Mouse (Mus musculus) ES-Bruce4 (cell line): ENCODE results near the gene Nfe2. TPM values are rescaled to one million over a fixed set of nuclear protein-coding genes. Genes with fewer than 3 reads are reported as not detected.
A peak's percentile ranks its signal among the peaks of the same experiment; 100 is the strongest.
"Not testable (repeated sequence)": the region's sequence is repeated elsewhere in the genome, so short reads cannot be mapped to it uniquely, and the experiment has no call there.

ENCODE experiments used
- H3K27ac ChIP-seq: 2 replicates; pipeline ENCODE4 v1.5.1; 2012; ENCODE audit warnings: low read length, inconsistent platforms; ENCODE audit not compliant: insufficient read depth
- H3K27me3 ChIP-seq: 2 replicates; pipeline ENCODE4 v1.6.1; 2012; ENCODE audit warnings: mild to moderate bottlenecking, low read length, inconsistent platforms; ENCODE audit not compliant: control insufficient read depth, poor library complexity, insufficient read depth, severe bottlenecking
- H3K36me3 ChIP-seq: 2 replicates; pipeline ENCODE4 v1.6.1; 2012; ENCODE audit warnings: inconsistent platforms, mild to moderate bottlenecking, low read length, moderate library complexity; ENCODE audit not compliant: control insufficient read depth, poor library complexity, insufficient read depth, severe bottlenecking
- H3K4me1 ChIP-seq: one replicate; pipeline ENCODE4 v1.8.1; 2011; ENCODE audit warnings: low read length; ENCODE audit not compliant: control insufficient read depth, insufficient read depth
- H3K4me3 ChIP-seq: 2 replicates; pipeline ENCODE4 v1.5.1; 2011; ENCODE audit warnings: low read depth, mild to moderate bottlenecking, low read length
- H3K9ac ChIP-seq: 2 replicates; pipeline ENCODE4 v1.6.1; 2012; ENCODE audit warnings: low read depth, mild to moderate bottlenecking, inconsistent platforms; ENCODE audit not compliant: poor library complexity, severe bottlenecking
- H3K9me3 ChIP-seq: replicated peaks from 2 replicates; pipeline ENCODE4 v1.6.1; 2012; ENCODE audit warnings: mild to moderate bottlenecking, low read length, inconsistent platforms; ENCODE audit not compliant: control insufficient read depth, poor library complexity, insufficient read depth, severe bottlenecking
- CTCF ChIP-seq: IDR thresholded peaks from one replicate; pipeline ENCODE4 v1.8.1; 2011; ENCODE audit warnings: low read depth, low read length
- EP300 ChIP-seq: IDR thresholded peaks from 2 replicates; pipeline ENCODE4 v1.6.1; 2011; ENCODE audit warnings: low read depth, low read length; ENCODE audit not compliant: insufficient read depth
- POLR2A ChIP-seq: IDR thresholded peaks from one replicate; pipeline ENCODE4 v1.8.1; 2011; ENCODE audit warnings: low read length; ENCODE audit not compliant: insufficient read depth
- polyA plus RNA-seq: library from polyadenylated mRNA; stranded (reverse); fragments of >200 nt; gene quantifications from 2 replicates; pipeline ENCODE4 v1.2.4, GENCODE M21; 2011; ENCODE audit warnings: low read depth; ENCODE audit not compliant: missing spikeins, insufficient read depth, insufficient read length

Gene Nfe2
- polyA plus RNA-seq, 1 experiment, result not detected

DNA sequence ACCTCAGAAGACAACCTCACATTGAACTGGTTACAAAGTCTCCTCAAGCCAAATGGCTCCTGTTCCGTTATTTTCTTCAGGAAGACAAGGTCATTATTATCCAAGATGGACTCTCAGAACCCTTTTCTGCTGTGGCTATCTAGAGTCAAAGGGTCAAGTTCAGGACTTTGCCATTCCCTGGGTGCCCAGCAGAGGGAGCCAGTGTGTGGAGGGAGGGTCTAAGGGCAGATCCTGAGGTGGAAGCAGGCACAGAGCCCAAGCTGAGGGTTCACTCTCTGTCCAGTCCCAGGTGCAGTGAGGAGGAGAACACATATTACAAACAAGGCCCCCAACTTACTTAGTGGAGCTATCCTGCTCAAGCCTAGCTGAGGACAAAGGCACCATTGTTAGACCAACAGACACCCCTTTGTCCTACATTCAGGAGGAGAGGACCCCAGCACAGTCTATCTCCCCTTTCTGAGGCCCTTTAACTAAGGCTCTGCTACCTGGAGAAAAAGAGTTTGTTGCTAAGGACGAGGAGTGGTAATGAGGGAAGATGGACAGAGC, 7.9 kb downstream of the Nfe2 start:
- H3K27ac ChIP-seq, result no peak overlapping the region
- TF ChIP-seq EP300 (no peak), POLR2A (no peak), CTCF (peak; percentile 90)
- H3K36me3 ChIP-seq, result peaks cover 28% of the 10 kb centered on the region
- H3K4me1 ChIP-seq, result no peaks in the 10 kb centered on the region
- no peaks in the 10 kb centered on the region for H3K27me3 ChIP-seq
- no peaks in the 10 kb centered on the region for H3K9me3 ChIP-seq
- H3K9ac ChIP-seq, result no peak overlapping the region
- no peak overlapping the region for H3K4me3 ChIP-seq

DNA sequence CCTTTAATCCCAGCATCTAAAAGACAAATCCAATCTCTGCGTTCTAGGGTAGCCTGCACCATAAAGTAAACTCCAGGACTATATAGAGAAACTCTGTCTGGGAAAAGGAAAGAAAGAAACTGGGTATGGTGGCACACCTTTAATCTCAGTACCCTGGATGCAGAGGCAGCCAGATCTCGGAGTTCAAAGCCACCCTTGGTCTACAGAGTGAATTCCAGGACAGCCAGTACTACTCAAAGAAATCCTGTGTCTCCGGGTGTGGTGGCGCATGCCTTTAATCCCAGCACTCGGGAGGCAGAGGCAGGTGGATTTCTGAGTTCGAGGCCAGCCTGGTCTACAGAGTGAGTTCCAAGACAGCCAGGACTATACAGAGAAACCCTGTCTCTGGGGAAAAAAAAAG, 8.7 kb downstream of the Nfe2 start:
- H3K9me3 ChIP-seq, H3K4me1 ChIP-seq, H3K4me3 ChIP-seq, H3K9ac ChIP-seq, H3K27ac ChIP-seq, H3K27me3 ChIP-seq: not testable (repeated sequence)
- peaks cover 33% of the 10 kb centered on the region for H3K36me3 ChIP-seq

DNA sequence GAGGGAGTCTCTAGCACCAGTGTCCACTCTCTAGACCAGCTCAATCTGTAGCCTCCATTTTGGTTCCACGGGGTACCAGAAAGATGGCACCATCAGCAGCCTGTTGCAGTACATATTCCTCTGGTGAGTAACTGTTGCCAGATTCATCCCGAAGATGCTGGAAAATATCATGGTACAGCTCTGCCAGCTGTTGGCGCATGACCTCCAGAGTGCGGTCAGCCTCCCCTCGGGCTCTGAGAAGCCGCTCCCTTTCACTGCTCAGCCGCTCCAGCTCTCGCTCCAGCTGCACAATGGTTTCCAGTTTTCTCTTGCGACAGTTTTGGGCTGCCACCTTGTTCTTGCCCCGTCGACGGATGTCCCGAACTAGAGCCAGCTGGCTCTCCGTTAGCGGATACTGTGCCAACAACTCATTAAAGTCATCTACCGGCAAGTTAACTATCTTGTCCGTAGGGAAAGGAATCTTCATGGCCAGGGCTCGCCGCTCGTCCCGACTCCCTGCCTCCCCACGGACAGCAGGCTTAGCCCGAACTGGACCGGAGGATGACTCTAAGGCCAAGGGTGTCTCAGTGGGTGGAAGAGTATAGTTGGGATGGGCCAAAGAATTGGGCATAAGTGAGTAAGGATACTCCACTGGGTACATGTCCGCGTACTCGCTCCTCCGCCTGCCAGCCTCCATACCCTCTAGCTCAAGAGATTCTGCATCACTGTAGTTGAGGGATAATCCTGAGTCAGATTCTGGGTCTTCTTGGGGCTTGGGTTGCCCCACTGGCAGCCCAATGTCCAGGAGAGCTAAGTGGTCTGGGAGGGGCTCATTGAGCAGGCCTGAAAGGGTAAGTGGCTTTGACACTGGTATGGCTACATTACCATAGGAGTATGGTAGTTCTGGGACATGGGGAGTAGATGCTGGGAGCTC, 9.5 kb downstream of the Nfe2 start:
- no peaks in the 10 kb centered on the region for H3K9me3 ChIP-seq
- H3K27me3 ChIP-seq, result no peaks in the 10 kb centered on the region
- H3K9ac ChIP-seq, result no peak overlapping the region
- no peak overlapping the region for H3K4me3 ChIP-seq
- TF ChIP-seq POLR2A, result no peak
- no peak for TF ChIP-seq EP300
- no peak for TF ChIP-seq CTCF
- H3K36me3 ChIP-seq, result peaks cover 38% of the 10 kb centered on the region
- H3K4me1 ChIP-seq, result no peaks in the 10 kb centered on the region
- H3K27ac ChIP-seq, result no peak overlapping the region

DNA sequence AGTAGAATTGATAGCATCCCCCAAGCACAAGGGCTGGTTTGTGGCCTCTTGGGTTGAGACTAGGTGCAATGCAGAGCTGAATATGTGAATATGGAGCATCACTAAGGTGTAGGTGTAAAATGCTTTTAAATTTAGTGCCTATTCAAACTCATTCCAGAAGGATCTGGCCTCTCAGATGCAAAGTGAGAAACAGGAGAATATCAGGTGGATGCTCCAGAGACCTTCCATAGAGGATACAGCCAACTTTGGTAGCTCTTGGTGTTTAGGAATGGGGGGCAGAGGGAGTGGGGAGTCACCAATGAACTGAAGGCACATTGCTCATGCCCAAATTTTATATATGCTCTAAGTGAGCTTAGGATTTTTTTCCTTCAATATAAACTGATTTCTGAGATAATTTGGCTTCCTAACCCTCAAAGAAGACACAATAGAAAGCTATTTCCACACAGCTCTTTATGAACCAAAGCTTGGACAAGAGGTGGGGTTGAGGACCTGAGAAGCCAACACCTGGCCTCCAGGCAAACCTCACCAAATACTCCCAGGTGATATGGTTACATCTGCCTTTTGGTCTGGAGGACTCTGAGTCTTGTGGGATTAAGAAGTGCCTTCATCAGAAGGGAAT, 10.3 kb downstream of the Nfe2 start:
- Histone ChIP-seq H3K36me3 (peaks cover 46% of the 10 kb centered on the region), H3K9ac (no peak overlapping the region), H3K9me3 (no peaks in the 10 kb centered on the region), H3K27me3 (no peaks in the 10 kb centered on the region), H3K4me3 (no peak overlapping the region), H3K27ac (peak overlapping the region; percentile 89), H3K4me1 (no peaks in the 10 kb centered on the region)
- TF ChIP-seq EP300 (no peak), CTCF (no peak), POLR2A (no peak)

DNA sequence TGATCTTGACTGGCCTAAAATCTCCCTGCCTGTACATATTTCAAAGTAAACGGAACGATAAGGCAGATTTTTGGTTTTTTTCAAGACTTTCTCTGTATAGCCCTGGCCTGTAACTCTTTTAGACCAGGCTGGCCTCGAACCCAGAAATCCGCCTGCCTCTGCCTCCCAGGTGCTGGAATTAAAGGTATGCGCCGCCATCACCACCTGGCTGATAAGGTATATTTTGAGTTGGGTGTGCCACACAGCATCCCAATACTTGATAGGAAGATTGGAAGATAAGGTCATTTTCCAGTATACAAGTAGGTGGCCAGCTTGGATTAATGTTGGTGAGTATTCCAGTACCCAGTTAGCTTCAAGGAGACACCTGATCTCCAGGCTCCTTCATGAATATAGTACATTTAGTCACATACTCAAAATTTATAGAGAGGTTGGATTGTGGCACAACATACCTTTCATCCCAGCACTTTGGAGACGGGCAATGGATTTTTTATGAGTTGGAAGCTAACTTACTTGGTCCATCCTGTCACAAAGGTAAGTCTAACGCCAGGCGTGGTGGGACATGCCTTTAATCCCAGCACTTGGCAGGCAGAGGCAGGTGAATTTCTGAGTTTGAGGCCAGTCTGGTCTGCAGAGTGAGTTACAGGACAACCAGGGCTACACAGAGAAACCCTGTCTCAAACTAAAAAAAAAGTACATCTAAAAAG, 11.0 kb downstream of the Nfe2 start:
- H3K4me3 ChIP-seq, result no peak overlapping the region
- no peaks in the 10 kb centered on the region for H3K9me3 ChIP-seq
- TF ChIP-seq POLR2A (no peak), CTCF (no peak), EP300 (no peak)
- H3K27ac ChIP-seq, result peak overlapping the region; percentile 89
- no peaks in the 10 kb centered on the region for H3K4me1 ChIP-seq
- H3K9ac ChIP-seq, result no peak overlapping the region
- H3K36me3 ChIP-seq, result peaks cover 52% of the 10 kb centered on the region
- no peaks in the 10 kb centered on the region for H3K27me3 ChIP-seq

DNA sequence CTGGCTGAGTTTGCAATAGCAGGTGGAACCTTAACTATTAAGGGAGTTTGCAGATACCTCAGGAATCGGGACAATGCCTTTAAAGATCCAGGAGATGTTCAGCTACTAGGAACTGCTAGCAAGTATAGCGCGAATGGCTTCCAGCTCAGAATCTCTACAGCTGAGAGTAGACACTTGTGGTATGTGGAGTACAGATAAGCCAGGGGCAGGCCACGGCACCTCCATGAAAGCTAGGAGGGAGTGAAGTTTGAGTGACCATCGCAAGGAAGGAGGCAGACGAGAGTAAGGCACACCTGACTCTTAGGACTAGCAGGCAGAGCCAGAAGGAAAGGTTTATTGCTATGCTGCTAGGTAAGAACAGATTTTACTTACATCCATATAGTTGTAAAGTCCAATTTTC, 12.6 kb downstream of the Nfe2 start:
- H3K9me3 ChIP-seq, result no peaks in the 10 kb centered on the region
- H3K27me3 ChIP-seq, result no peaks in the 10 kb centered on the region
- H3K4me3 ChIP-seq, result no peak overlapping the region
- H3K36me3 ChIP-seq, result peaks cover 66% of the 10 kb centered on the region
- H3K9ac ChIP-seq, result no peak overlapping the region
- H3K4me1 ChIP-seq, result no peaks in the 10 kb centered on the region
- H3K27ac ChIP-seq, result 0 out of 2 replicates have a peak overlapping the region, but pooled peaks have one; percentile 8
- TF ChIP-seq CTCF (no peak), EP300 (no peak), POLR2A (no peak)
